Comparison of ENCODE assay signal across 8 mouse cellular contexts in the genomic region with DNA sequence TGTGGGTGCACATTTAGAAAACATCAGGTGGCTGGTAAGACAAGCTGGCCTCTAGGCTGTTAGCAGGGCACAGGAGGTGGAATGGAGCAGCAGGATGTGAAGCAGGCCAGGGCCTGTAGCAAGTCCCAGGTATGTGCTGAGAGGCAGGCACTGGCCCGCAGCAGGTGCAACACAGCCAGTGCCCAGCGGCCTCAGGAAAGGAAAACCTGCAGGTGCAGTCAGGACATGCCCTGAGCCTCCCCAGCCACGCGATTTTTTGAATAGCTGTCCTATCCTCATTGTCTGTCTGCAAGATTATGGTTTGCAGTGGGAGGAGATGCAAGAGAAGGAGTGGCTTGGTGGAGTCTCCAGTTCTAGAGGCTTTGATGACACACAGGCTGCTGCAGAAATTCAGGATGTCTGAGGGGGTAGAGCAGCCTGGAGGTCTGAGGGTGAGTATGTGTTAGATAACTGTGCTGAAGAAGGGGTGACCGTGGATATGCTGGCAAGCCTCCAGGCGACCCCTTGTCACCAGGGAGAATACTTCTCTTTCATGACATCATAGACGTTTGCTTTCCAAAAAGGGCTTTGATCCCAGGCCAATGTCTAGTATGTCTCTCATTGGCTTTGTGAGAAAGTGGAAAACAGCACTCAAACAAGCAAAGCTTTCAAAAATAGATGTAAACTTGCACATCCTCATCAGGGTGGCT. TPM values are rescaled to one million over a fixed set of nuclear protein-coding genes. Genes with fewer than 3 reads are reported as not detected.
DNase-seq lines count a peak whose midpoint lies in the region; ATAC-seq and TF ChIP-seq lines count a peak whose summit lies in the region.
"Not testable (repeated sequence)": the region's sequence is repeated elsewhere in the genome, so short reads cannot be mapped to it uniquely, and the experiment has no call there.
"Had no signal": no experiment of that assay in that cellular context is flagged by ENCODE, and none has a peak within 500 bp of the region (broad histone marks: within the 10 kb centered on the region; RNA-seq: fewer than 3 reads in every experiment).

No protein-coding gene starts in this region.

- H3K4me2 ChIP-seq in heart, embryonic 13.5 days; lung, embryonic 16.5 days (ENCODE audit: low read depth, low read length): not testable (repeated sequence)

- ATAC-seq in heart, embryonic 13.5 days (ENCODE audit: extremely low read depth, insufficient number of reproducible peaks, low FRiP score, low TSS enrichment): not testable (repeated sequence)
- peak; percentile 80 for ATAC-seq in lung, embryonic 16.5 days (ENCODE audit: low read depth)

- intact Hi-C loops in left cerebral cortex, postnatal 4 days (cut with DNase I): not testable (repeated sequence)

- WGBS in heart, embryonic 13.5 days: 32% methylated on average over 7 of the region's 7 CpGs
- WGBS in kidney, adult 2 months: 54% methylated on average over 7 of the region's 7 CpGs
- WGBS in lung, embryonic 16.5 days: 21% methylated on average over 7 of the region's 7 CpGs

- TF ChIP-seq CTCF in kidney, adult 2 months (conservative IDR thresholded peaks at IDR 0.05; ENCODE audit: insufficient read depth, insufficient read length, low read depth, low read length): not testable (repeated sequence)

- not testable (repeated sequence) for H3K36me3 ChIP-seq in heart, embryonic 13.5 days; kidney, adult 2 months (ENCODE audit: control insufficient read depth, insufficient read depth, low read length); lung, embryonic 16.5 days (ENCODE audit: control insufficient read depth, insufficient read depth, low read length)

- TF ChIP-seq POLR2A in kidney, adult 2 months (IDR thresholded peaks at IDR 0.05; ENCODE audit: low read depth, low read length): not testable (repeated sequence)

- not testable (repeated sequence) for H3K9me3 ChIP-seq in heart, embryonic 13.5 days; lung, embryonic 16.5 days (ENCODE audit: control insufficient read depth, low read length)

- H3K4me3 ChIP-seq in heart, embryonic 13.5 days; kidney, adult 2 months (ENCODE audit: insufficient read depth, low read depth, low read length); lung, embryonic 16.5 days (ENCODE audit: low read length): not testable (repeated sequence)

- not testable (repeated sequence) for H3K27me3 ChIP-seq in heart, embryonic 13.5 days (replicated peaks); kidney, adult 2 months (replicated peaks; ENCODE audit: control insufficient read depth, insufficient read depth, low read length); lung, embryonic 16.5 days (ENCODE audit: control insufficient read depth, insufficient read depth, low read depth, low read length)

- DNase-seq in adrenal gland, postnatal 10 days: peak; percentile 14
- DNase-seq in gastrocnemius, postnatal 10 days: peak; percentile 20
- peak; percentile 9 for DNase-seq in kidney, adult 2 months
- peak; percentile 8 for DNase-seq in left cerebral cortex, postnatal 4 days
- DNase-seq in ovary, postnatal 14 days (ENCODE audit: low spot score): peak; percentile 18

- not testable (repeated sequence) for H3K9ac ChIP-seq in heart, embryonic 13.5 days; lung, embryonic 16.5 days (ENCODE audit: low read length)

- H3K27ac ChIP-seq in heart, embryonic 13.5 days (replicated peaks): 0 out of 2 replicates have a peak overlapping the region, but pooled peaks have one; percentile 49
- H3K27ac ChIP-seq in kidney, adult 2 months (ENCODE audit: insufficient read depth, low read depth, low read length): not testable (repeated sequence)
- H3K27ac ChIP-seq in lung, embryonic 16.5 days (ENCODE audit: low read length): peak overlapping the region; percentile 86

- H3K4me1 ChIP-seq in heart, embryonic 13.5 days: peaks cover 33% of the 10 kb centered on the region
- H3K4me1 ChIP-seq in kidney, adult 2 months (ENCODE audit: control insufficient read depth, insufficient read depth, low read length): not testable (repeated sequence)
- peaks cover 24% of the 10 kb centered on the region for H3K4me1 ChIP-seq in lung, embryonic 16.5 days (replicated peaks; ENCODE audit: control insufficient read depth, insufficient read depth, low read length)

RNA-seq across cellular contexts. Expression of gene Efcab1, which starts 30.2 kb away (rescaled TPM):
- total RNA-seq in adrenal gland, postnatal 10 days (2021): 1 to 10 TPM; 1.7 to 2.0 TPM
- under 1 TPM in 1 of 2 experiments, not detected in 1; 0.27 TPM for total RNA-seq in gastrocnemius, postnatal 10 days (2021)
- polyA plus RNA-seq in heart, embryonic 13.5 days (2015; fragmentation: Nextera tagmentation; extraction: Ambion mirVana): 2.2 and 2.6 TPM in 2 replicates
- 0.03 and 0.08 TPM in 2 replicates for polyA plus RNA-seq in kidney, adult 2 months (2012; rRNA removed)
- 1 to 10 TPM; 5.0 to 5.8 TPM for total RNA-seq in left cerebral cortex, postnatal 4 days (2021)
- polyA plus RNA-seq in lung, embryonic 16.5 days (2015; fragmentation: Nextera tagmentation; extraction: Ambion mirVana): 13.0 TPM in 2 replicates
- total RNA-seq: common myeloid progenitor, adult 5-6 weeks had no signal
